Mouse (Mus musculus): Measurements from ENCODE around the gene Dgkq.

DNA sequence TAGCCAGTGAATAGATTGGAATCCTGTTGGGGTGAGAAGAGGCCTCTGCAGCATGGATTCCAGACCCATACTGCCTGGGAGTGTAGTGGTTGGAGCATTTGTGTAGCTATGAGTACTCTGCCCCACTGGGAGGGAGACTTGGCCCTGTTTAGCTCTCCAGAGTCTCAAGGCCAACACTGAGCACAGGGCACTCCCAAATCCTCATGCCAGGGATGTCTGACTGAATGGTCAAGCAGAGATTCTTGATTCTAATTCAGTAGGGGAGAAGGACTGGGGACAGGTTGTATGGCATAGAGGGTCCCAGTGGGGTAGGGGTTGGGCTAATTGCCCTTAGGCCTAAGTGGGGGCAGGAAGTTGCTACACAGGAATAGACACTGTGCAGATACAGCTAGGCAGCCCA, 44.2 kb upstream of the Dgkq start:
- TF ChIP-seq CHD2 (IDR thresholded peaks at IDR 0.05; ENCODE audit: low read depth, low read length), result no peak
- TF ChIP-seq HCFC1 (IDR thresholded peaks at IDR 0.05; ENCODE audit: borderline replicate concordance, insufficient read depth, low read length), result no peak
